20 mouse cellular contexts compared by ENCODE assay signal in genomic region chr4:140907306-140908024, GRCm38 (mm10). TPM values are rescaled to one million over a fixed set of nuclear protein-coding genes. Genes with fewer than 3 reads are reported as not detected.
DNase-seq lines count a peak whose midpoint lies in the region; ATAC-seq and TF ChIP-seq lines count a peak whose summit lies in the region.
"Had no signal": no experiment of that assay in that cellular context is flagged by ENCODE, and none has a peak within 500 bp of the region (broad histone marks: within the 10 kb centered on the region; RNA-seq: fewer than 3 reads in every experiment).

No protein-coding gene starts in this region.

- no peaks in the 10 kb centered on the region for H3K9me3 ChIP-seq in kidney, postnatal 0 days (replicated peaks; ENCODE audit: low read length)
- H3K9me3 ChIP-seq: forebrain, embryonic 15.5 days; hindbrain, embryonic 10.5 days; midbrain, embryonic 15.5 days had no signal

- H3K36me3 ChIP-seq in kidney, postnatal 0 days (ENCODE audit: insufficient read depth, low read length) = no peaks in the 10 kb centered on the region
- H3K36me3 ChIP-seq: forebrain, embryonic 15.5 days; hindbrain, embryonic 10.5 days; midbrain, embryonic 15.5 days had no signal

- peak; percentile 5 for DNase-seq in gastrocnemius, postnatal 25 days
- no peak for DNase-seq in gastrocnemius, postnatal 14 days
- no peak for DNase-seq in kidney, postnatal 0 days (ENCODE audit: low spot score)
- no peak for DNase-seq in kidney, postnatal 14 days
- DNase-seq in spleen, postnatal 4 days (ENCODE audit: low spot score in 2 of 2) = peak; percentile 13 to 64
- no peak for DNase-seq in spleen, adult 18-20 months
- no peak for DNase-seq in T-cell, adult 2 months (ENCODE audit: low spot score)
- DNase-seq: cerebellum, adult 8-10 months; heart, adult 2 months; kidney, postnatal 25 days; left cerebral cortex, postnatal 4 days; lung, embryonic 14.5 days; lung, postnatal 36 days; right cerebral cortex, postnatal 14 days had no signal

- H3K4me2 ChIP-seq in kidney, postnatal 0 days (ENCODE audit: low read length) = 0 out of 2 replicates have a peak overlapping the region, but pooled peaks have one; percentile 64
- H3K4me2 ChIP-seq: forebrain, embryonic 15.5 days had no signal

- ATAC-seq in kidney, postnatal 0 days (replicated peaks; ENCODE audit: low FRiP score, low read depth) = no peak
- ATAC-seq: hindbrain, postnatal 0 days had no signal

- intact Hi-C loops in gastrocnemius, postnatal 14 days (cut with DNase I; ENCODE audit: low total_unique reads) = no loop called here

- 0 out of 2 replicates have a peak, but pooled peaks cover 6% of the 10 kb centered on the region for H3K4me1 ChIP-seq in kidney, postnatal 0 days (replicated peaks; ENCODE audit: insufficient read depth, low read length)

- 0 out of 2 replicates have a peak overlapping the region, but pooled peaks have one; percentile 18 for H3K9ac ChIP-seq in kidney, postnatal 0 days (ENCODE audit: low read depth, low read length)
- H3K9ac ChIP-seq: forebrain, embryonic 15.5 days; lung, embryonic 14.5 days; midbrain, embryonic 15.5 days had no signal

- no peak for TF ChIP-seq CTCF in kidney, postnatal 0 days (IDR thresholded peaks at IDR 0.05; ENCODE audit: low read depth)

- no peak overlapping the region for H3K4me3 ChIP-seq in kidney, postnatal 0 days (replicated peaks; ENCODE audit: low read depth, low read length)
- H3K4me3 ChIP-seq: forebrain, embryonic 15.5 days; heart, adult 2 months; midbrain, embryonic 15.5 days; myocyte had no signal

- 56% methylated on average over 12 of the region's 12 CpGs for WGBS in kidney, postnatal 0 days

- no peak overlapping the region for H3K27ac ChIP-seq in kidney, postnatal 0 days
- H3K27ac ChIP-seq: forebrain, embryonic 15.5 days; heart, adult 2 months; hindbrain, embryonic 10.5 days; hindbrain, postnatal 0 days; left cerebral cortex, adult 2 months; midbrain, embryonic 15.5 days had no signal

- H3K27me3 ChIP-seq in kidney, postnatal 0 days (ENCODE audit: insufficient read depth, low read length) = 0 out of 2 replicates have a peak, but pooled peaks cover 5% of the 10 kb centered on the region

RNA-seq across cellular contexts. Expression of gene Padi2, which starts 1.3 kb away (rescaled TPM):
- total RNA-seq in gastrocnemius, postnatal 25 days (2021) = 100 to 1,000 TPM; 148 to 165 TPM
- 100 to 1,000 TPM; 101 to 150 TPM for total RNA-seq in gastrocnemius, postnatal 14 days (2021)
- 21.1 and 21.8 TPM in 2 replicates for polyA plus RNA-seq in kidney, postnatal 0 days (2015; fragmentation: Nextera tagmentation; extraction: Ambion mirVana)

RNA-seq across cellular contexts. Expression of gene Sdhb, which starts 53.5 kb away (rescaled TPM):
- total RNA-seq in gastrocnemius, postnatal 25 days (2021) = 100 to 1,000 TPM; 613 to 621 TPM
- total RNA-seq in gastrocnemius, postnatal 14 days (2021) = 100 to 1,000 TPM; 480 to 609 TPM
- 660 and 674 TPM in 2 replicates for polyA plus RNA-seq in kidney, postnatal 0 days (2015; fragmentation: Nextera tagmentation; extraction: Ambion mirVana)

Comparison
In these comparisons a context has a peak if more than half of its experiments do, and no peak if none do; other contexts are left out.
1. DNase-seq: peak in gastrocnemius, postnatal 25 days (single experiment) and spleen, postnatal 4 days (2 of 2); none in gastrocnemius, postnatal 14 days (single experiment), kidney, postnatal 0 days (single experiment), kidney, postnatal 14 days (single experiment), spleen, adult 18-20 months (0 of 2) and T-cell, adult 2 months (single experiment).